Mouse (Mus musculus) midbrain, embryonic 11.5 days (tissue): ENCODE measurements around the gene Gm42715. TPM values are rescaled to one million over a fixed set of nuclear protein-coding genes. Genes with fewer than 3 reads are reported as not detected.

Source experiments
- ATAC-seq: fragments of 200-750 bp; cut with Nextera tagmentation; 2 replicates; pipeline ENCODE4 v1.8.0; 2017; ENCODE audit warnings: moderate TSS enrichment, moderate library complexity; ENCODE audit not compliant: low FRiP score
- DNase-seq: peaks from one replicate; pipeline ENCODE4 v3.0.0; 2015; ENCODE audit warnings: low spot score; ENCODE audit errors: missing footprints
- H3K27ac ChIP-seq: fragments of 300-500 bp; sonication (generic); 2 replicates; pipeline ENCODE4 v1.5.1; 2014; ENCODE audit warnings: low read depth, low read length
- H3K27me3 ChIP-seq: fragments of 300-500 bp; sonication (generic); 2 replicates; pipeline ENCODE4 v1.6.1; 2014; ENCODE audit warnings: mild to moderate bottlenecking, low read length, moderate library complexity, mixed read lengths; ENCODE audit not compliant: control insufficient read depth, insufficient read depth
- H3K36me3 ChIP-seq: fragments of 300-500 bp; sonication (generic); 2 replicates; pipeline ENCODE4 v1.6.1; 2014; ENCODE audit warnings: mild to moderate bottlenecking, low read length, moderate library complexity, mixed read lengths; ENCODE audit not compliant: control insufficient read depth, insufficient read depth
- H3K4me1 ChIP-seq: fragments of 300-500 bp; sonication (generic); 2 replicates; pipeline ENCODE4 v1.6.1; 2014; ENCODE audit warnings: low read length; ENCODE audit not compliant: control insufficient read depth, insufficient read depth
- H3K4me2 ChIP-seq: fragments of 300-500 bp; sonication (generic); 2 replicates; pipeline ENCODE4 v1.6.1; 2014; ENCODE audit warnings: mild to moderate bottlenecking, moderate library complexity
- H3K4me3 ChIP-seq: fragments of 300-500 bp; sonication (generic); 2 replicates; pipeline ENCODE4 v1.5.1; 2014; ENCODE audit warnings: low read depth, low read length
- H3K9ac ChIP-seq: fragments of 300-500 bp; sonication (generic); 2 replicates; pipeline ENCODE4 v1.6.1; 2014; ENCODE audit warnings: low read length
- H3K9me3 ChIP-seq: fragments of 300-500 bp; sonication (generic); 2 replicates; pipeline ENCODE4 v1.6.1; 2016; ENCODE audit warnings: low read length; ENCODE audit not compliant: control insufficient read depth
- WGBS: fragments of 180-500 bp; shearing (Covaris S2); extraction: QIAGEN DNeasy Blood & Tissue Kit; methylation state at CpG from one replicate; pipeline ENCODE4 v1.1.7; 2014; 5-methylcytosine and 5-hydroxymethylcytosine counted together
- microRNA-seq: library from miRNA; unstranded; fragments of <30 nt; microRNA quantifications from one replicate; pipeline ENCODE4, GENCODE M21; 2017
- polyA plus RNA-seq: library from polyadenylated mRNA; unstranded; fragments of >200 nt; fragmentation: Nextera tagmentation; extraction: Ambion mirVana; gene quantifications from 2 replicates; pipeline ENCODE4 v1.2.1, GENCODE M21; 2014

Gm42715 gene
- polyA plus RNA-seq, 1 experiment from 2014 or later, result 19.2 TPM

GRCm38 (mm10) chr7:127616336-127616735 is 97.0 kb downstream of the Gm42715 start:
- no peak overlapping the region for H3K9ac ChIP-seq

More at GRCm38 (mm10) chr7:127616336-127616735, 97.0 kb downstream of the Gm42715 start:
- no peaks in the 10 kb centered on the region for H3K9me3 ChIP-seq
- peaks cover 7% of the 10 kb centered on the region for H3K36me3 ChIP-seq
- no peaks in the 10 kb centered on the region for H3K27me3 ChIP-seq
- WGBS, result 81% methylated on average over 1 of the region's 1 CpGs
- H3K4me2 ChIP-seq, result peak overlapping the region; percentile 62; the same call in 1 of the 2 replicates
- H3K4me3 ChIP-seq, result no peak overlapping the region
- DNase-seq (peak; percentile 89), ATAC-seq (no peak)
- peaks cover 8% of the 10 kb centered on the region for H3K4me1 ChIP-seq
- H3K27ac ChIP-seq, result no peak overlapping the region

Small RNA genes within 50 kb of the gene (microRNA-seq; reads per million reads assigned to microRNA genes)
- gene Gm47278 (not detected), gene Mir7060 (0.76 reads per million)

Other genes with a start within 250 kb of the Gm42715 start
- gene Sephs2, start 245.5 kb upstream of the Gm42715 start, polyA plus RNA-seq, result 79.0 and 84.5 TPM in 2 replicates
- 0.63 and 0.69 TPM in 2 replicates for gene Itgal, start 223.3 kb upstream of the Gm42715 start, polyA plus RNA-seq
- gene Zfp768, start 174.0 kb upstream of the Gm42715 start, polyA plus RNA-seq, result 5.8 and 7.5 TPM in 2 replicates
- 6.4 and 6.5 TPM in 2 replicates for gene Zfp747, start 143.5 kb upstream of the Gm42715 start, polyA plus RNA-seq
- 6.1 and 6.5 TPM in 2 replicates for gene 9130019O22Rik, start 132.4 kb upstream of the Gm42715 start, polyA plus RNA-seq
- 5.0 and 6.4 TPM in 2 replicates for gene E430018J23Rik, start 126.0 kb upstream of the Gm42715 start, polyA plus RNA-seq
- 6.8 and 7.1 TPM in 2 replicates for gene Zfp764, start 112.8 kb upstream of the Gm42715 start, polyA plus RNA-seq
- 32.7 and 34.5 TPM in 2 replicates for gene Zfp688, start 97.5 kb upstream of the Gm42715 start, polyA plus RNA-seq
- gene Zfp689, start 70.4 kb upstream of the Gm42715 start, polyA plus RNA-seq, result 12.6 and 15.0 TPM in 2 replicates
- 70.3 and 72.4 TPM in 2 replicates for gene Prr14, start 60.0 kb upstream of the Gm42715 start, polyA plus RNA-seq
- gene Fbrs, start 40.4 kb upstream of the Gm42715 start, polyA plus RNA-seq, result 9.8 and 10.7 TPM in 2 replicates
- gene Srcap, start 7.6 kb upstream of the Gm42715 start, polyA plus RNA-seq, result 49.6 and 52.1 TPM in 2 replicates
- 4.0 and 8.4 TPM in 2 replicates for gene Tmem265, start 41.8 kb downstream of the Gm42715 start, polyA plus RNA-seq
- gene Phkg2, start 53.8 kb downstream of the Gm42715 start, polyA plus RNA-seq, result 55.1 and 56.2 TPM in 2 replicates
- 13.4 and 15.8 TPM in 2 replicates for gene Ccdc189, start 69.0 kb downstream of the Gm42715 start, polyA plus RNA-seq
- gene Rnf40, start 69.2 kb downstream of the Gm42715 start, polyA plus RNA-seq, result 36.5 and 39.2 TPM in 2 replicates
- 32.1 and 34.4 TPM in 2 replicates for gene Zfp629, start 96.2 kb downstream of the Gm42715 start, polyA plus RNA-seq
- gene Bcl7c, start 189.3 kb downstream of the Gm42715 start, polyA plus RNA-seq, result 44.3 and 52.2 TPM in 2 replicates
- gene Ctf1, start 193.2 kb downstream of the Gm42715 start, polyA plus RNA-seq, result 4.0 and 4.6 TPM in 2 replicates
- gene Ctf2, start 212.6 kb downstream of the Gm42715 start, polyA plus RNA-seq, result 0.12 TPM in 1 of 2 replicates, not detected in the other
- 8.3 and 9.3 TPM in 2 replicates for gene Fbxl19, start 225.0 kb downstream of the Gm42715 start, polyA plus RNA-seq